Comparison of ENCODE assay signal across 11 mouse cellular contexts in genomic region chr16:77405181-77405818, GRCm38 (mm10).
DNase-seq lines count a peak whose midpoint lies in the region; ATAC-seq and TF ChIP-seq lines count a peak whose summit lies in the region.
"Had no signal": no experiment of that assay in that cellular context is flagged by ENCODE, and none has a peak within 500 bp of the region (broad histone marks: within the 10 kb centered on the region; RNA-seq: fewer than 3 reads in every experiment).

No protein-coding gene starts in this region.

- no peaks in the 10 kb centered on the region for H3K9me3 ChIP-seq in forebrain, embryonic 10.5 days
- H3K9me3 ChIP-seq in hindbrain, postnatal 0 days (ENCODE audit: low read length), result no peaks in the 10 kb centered on the region
- no peaks in the 10 kb centered on the region for H3K9me3 ChIP-seq in midbrain, embryonic 10.5 days (replicated peaks)

- no peak for TF ChIP-seq CTCF in brain, embryonic 14.5 days (IDR thresholded peaks at IDR 0.05; ENCODE audit: borderline replicate concordance, extremely low read depth, insufficient read depth, insufficient read length)
- no peak for TF ChIP-seq CTCF in hindbrain, postnatal 0 days (IDR thresholded peaks at IDR 0.05; ENCODE audit: low read depth)

- H3K4me3 ChIP-seq in forebrain, embryonic 10.5 days, result no peak overlapping the region
- H3K4me3 ChIP-seq in hindbrain, postnatal 0 days (ENCODE audit: low read length), result no peak overlapping the region
- H3K4me3 ChIP-seq in midbrain, embryonic 10.5 days, result peak overlapping the region; percentile 36

- no peak for TF ChIP-seq POLR2A in brain, embryonic 14.5 days (IDR thresholded peaks at IDR 0.05; ENCODE audit: borderline replicate concordance, extremely low read depth, insufficient read depth, insufficient read length, poor library complexity, severe bottlenecking)

- 73% methylated on average over 8 of the region's 8 CpGs for WGBS in forebrain, embryonic 10.5 days
- 27% methylated on average over 8 of the region's 8 CpGs for WGBS in hindbrain, postnatal 0 days
- 66% methylated on average over 8 of the region's 8 CpGs for WGBS in midbrain, embryonic 10.5 days

- H3K4me2 ChIP-seq in hindbrain, postnatal 0 days (ENCODE audit: low read depth, low read length), result peak overlapping the region; percentile 47

- H3K27ac ChIP-seq in forebrain, embryonic 10.5 days, result peak overlapping the region; percentile 75
- H3K27ac ChIP-seq in hindbrain, postnatal 0 days, result peak overlapping the region; percentile 72
- peak overlapping the region; percentile 94 for H3K27ac ChIP-seq in midbrain, embryonic 10.5 days (replicated peaks)
- H3K27ac ChIP-seq: kidney, postnatal 0 days had no signal

- peak; percentile 50 for ATAC-seq in hindbrain, postnatal 0 days

- intact Hi-C loops in gastrocnemius, postnatal 14 days (cut with DNase I; ENCODE audit: low total_unique reads), result no loop called here

- peaks cover 69% of the 10 kb centered on the region for H3K4me1 ChIP-seq in forebrain, embryonic 10.5 days
- H3K4me1 ChIP-seq in hindbrain, postnatal 0 days (ENCODE audit: insufficient read depth, low read length), result peaks cover 28% of the 10 kb centered on the region
- H3K4me1 ChIP-seq in midbrain, embryonic 10.5 days, result peaks cover 92% of the 10 kb centered on the region

- no peaks in the 10 kb centered on the region for H3K27me3 ChIP-seq in forebrain, embryonic 10.5 days (ENCODE audit: poor library complexity, severe bottlenecking)
- no peaks in the 10 kb centered on the region for H3K27me3 ChIP-seq in hindbrain, postnatal 0 days (ENCODE audit: insufficient read depth, low read length)
- no peaks in the 10 kb centered on the region for H3K27me3 ChIP-seq in midbrain, embryonic 10.5 days (ENCODE audit: low read depth, poor library complexity, severe bottlenecking)

- H3K9ac ChIP-seq in hindbrain, postnatal 0 days (replicated peaks; ENCODE audit: low read length), result no peak overlapping the region

- peak; percentile 71 for DNase-seq in brain, embryonic 14.5 days (ENCODE audit: low read depth)
- DNase-seq in forebrain, embryonic 10.5 days (ENCODE audit: extremely low spot score, low spot score), result no peak
- DNase-seq in hindbrain, postnatal 0 days (ENCODE audit: low spot score), result peak; percentile 42
- peak; percentile 36 for DNase-seq in midbrain, embryonic 10.5 days (ENCODE audit: low spot score)
- DNase-seq in gastrocnemius, postnatal 14 days, result no peak
- no peak for DNase-seq in spleen, postnatal 4 days (ENCODE audit: low spot score in 2 of 2)
- DNase-seq in lung, postnatal 14 days, result no peak
- no peak for DNase-seq in thymus, postnatal 0 days (ENCODE audit: low spot score)
- DNase-seq: lung, adult 18-20 months; thymus, postnatal 4 days had no signal

- no peaks in the 10 kb centered on the region for H3K36me3 ChIP-seq in forebrain, embryonic 10.5 days (replicated peaks)
- no peaks in the 10 kb centered on the region for H3K36me3 ChIP-seq in hindbrain, postnatal 0 days (ENCODE audit: insufficient read depth, low read length)
- peaks cover 5% of the 10 kb centered on the region; the same call in 1 of the 2 replicates for H3K36me3 ChIP-seq in midbrain, embryonic 10.5 days

Comparison
In these comparisons a context has a peak if more than half of its experiments do, and no peak if none do; other contexts are left out.
1. DNase-seq: peak in brain, embryonic 14.5 days (single experiment), hindbrain, postnatal 0 days (single experiment) and midbrain, embryonic 10.5 days (single experiment); none in forebrain, embryonic 10.5 days (single experiment), gastrocnemius, postnatal 14 days (single experiment), spleen, postnatal 4 days (0 of 2), lung, postnatal 14 days (single experiment) and thymus, postnatal 0 days (single experiment).
2. Peak in every context shown above with its lines, with median percentiles within 50 percentile points of each other: H3K27ac ChIP-seq.